Mouse (Mus musculus) stomach, embryonic 15.5 days (tissue): Measurements from ENCODE around the gene Nsf. TPM values are rescaled to one million over a fixed set of nuclear protein-coding genes. Genes with fewer than 3 reads are reported as not detected.

Experiments
- ATAC-seq: fragments of 200-750 bp; cut with Nextera tagmentation; 2 replicates; pipeline ENCODE4 v1.8.0; 2017; ENCODE audit warnings: low read depth, moderate number of reproducible peaks, moderate TSS enrichment; ENCODE audit not compliant: insufficient read depth, low FRiP score
- H3K27ac ChIP-seq: fragments of 300-500 bp; sonication (generic); 2 replicates; pipeline ENCODE4 v1.5.1; 2015; ENCODE audit warnings: mild to moderate bottlenecking, inconsistent platforms
- H3K27me3 ChIP-seq: fragments of 300-500 bp; sonication (generic); replicated peaks from 2 replicates; pipeline ENCODE4 v1.6.1; 2015; ENCODE audit warnings: inconsistent platforms
- H3K36me3 ChIP-seq: fragments of 300-500 bp; sonication (generic); 2 replicates; pipeline ENCODE4 v1.6.1; 2015; ENCODE audit warnings: inconsistent platforms
- H3K4me1 ChIP-seq: fragments of 300-500 bp; sonication (generic); 2 replicates; pipeline ENCODE4 v1.6.1; 2015; ENCODE audit warnings: inconsistent platforms
- H3K4me2 ChIP-seq: fragments of 300-500 bp; sonication (generic); 2 replicates; pipeline ENCODE4 v1.6.1; 2015; ENCODE audit warnings: mild to moderate bottlenecking, inconsistent platforms
- H3K4me3 ChIP-seq: fragments of 300-500 bp; sonication (generic); replicated peaks from 2 replicates; pipeline ENCODE4 v1.5.1; 2015; ENCODE audit warnings: inconsistent platforms
- H3K9ac ChIP-seq: fragments of 300-500 bp; sonication (generic); 2 replicates; pipeline ENCODE4 v1.6.1; 2015; ENCODE audit warnings: inconsistent platforms
- H3K9me3 ChIP-seq: fragments of 300-500 bp; sonication (generic); 2 replicates; pipeline ENCODE4 v1.6.1; 2016; ENCODE audit warnings: inconsistent platforms
- WGBS: fragments of 180-500 bp; shearing (Covaris S2); methylation state at CpG from one replicate; pipeline ENCODE4 v1.1.7; 2015; 5-methylcytosine and 5-hydroxymethylcytosine counted together
- polyA plus RNA-seq: library from polyadenylated mRNA; unstranded; fragments of >200 nt; fragmentation: Nextera tagmentation; extraction: Ambion mirVana; gene quantifications from 2 replicates; pipeline ENCODE4 v1.2.1, GENCODE M21; 2015

Gene Nsf
- polyA plus RNA-seq, 1 experiment from 2014 or later, result 45.8 TPM

- H3K36me3 ChIP-seq, result 0 out of 2 replicates have a peak, but pooled peaks cover 3% of the 10 kb centered on the region
- no peak for ATAC-seq
- no peaks in the 10 kb centered on the region for H3K4me1 ChIP-seq
- H3K9ac ChIP-seq, result no peak overlapping the region
- no peak overlapping the region for H3K4me3 ChIP-seq
- no peaks in the 10 kb centered on the region for H3K9me3 ChIP-seq
- H3K27ac ChIP-seq, result no peak overlapping the region
- 55% methylated on average over 4 of the region's 4 CpGs for WGBS
- H3K4me2 ChIP-seq, result no peak overlapping the region
- H3K27me3 ChIP-seq, result no peaks in the 10 kb centered on the region
Observed at GRCm38 (mm10) chr11:103829956-103830355, 123.9 kb downstream of the Nsf start.

- Histone ChIP-seq H3K27me3 (no peaks in the 10 kb centered on the region), H3K36me3 (0 out of 2 replicates have a peak, but pooled peaks cover 6% of the 10 kb centered on the region), H3K4me2 (no peak overlapping the region), H3K27ac (no peak overlapping the region), H3K4me3 (no peak overlapping the region), H3K4me1 (no peaks in the 10 kb centered on the region), H3K9me3 (no peaks in the 10 kb centered on the region), H3K9ac (no peak overlapping the region)
- 80% methylated on average over 7 of the region's 7 CpGs for WGBS
- ATAC-seq, result no peak
Observed at GRCm38 (mm10) chr11:103828866-103829265, 125.0 kb downstream of the Nsf start.

GRCm38 (mm10) chr11:103827201-103827600, 126.7 kb downstream of the Nsf start:
- no peak for ATAC-seq
- peaks cover 12% of the 10 kb centered on the region for H3K36me3 ChIP-seq
- H3K9me3 ChIP-seq, result no peaks in the 10 kb centered on the region
- 94% methylated on average over 6 of the region's 6 CpGs for WGBS
- H3K4me3 ChIP-seq, result no peak overlapping the region
- no peaks in the 10 kb centered on the region for H3K4me1 ChIP-seq
- no peak overlapping the region for H3K27ac ChIP-seq
- no peaks in the 10 kb centered on the region for H3K27me3 ChIP-seq
- no peak overlapping the region for H3K9ac ChIP-seq
- H3K4me2 ChIP-seq, result no peak overlapping the region

- Histone ChIP-seq H3K9me3 (no peaks in the 10 kb centered on the region), H3K9ac (no peak overlapping the region), H3K27ac (no peak overlapping the region), H3K4me2 (no peak overlapping the region), H3K4me1 (no peaks in the 10 kb centered on the region), H3K36me3 (no peaks in the 10 kb centered on the region), H3K27me3 (peaks cover 10% of the 10 kb centered on the region), H3K4me3 (no peak overlapping the region)
- no peak for ATAC-seq
- WGBS, result 84% methylated on average over 8 of the region's 8 CpGs
Observed at GRCm38 (mm10) chr11:103816719-103817118, 137.1 kb downstream of the Nsf start.

- no peaks in the 10 kb centered on the region for H3K9me3 ChIP-seq
- H3K4me2 ChIP-seq, result no peak overlapping the region
- H3K9ac ChIP-seq, result no peak overlapping the region
- no peaks in the 10 kb centered on the region for H3K4me1 ChIP-seq
- no peak overlapping the region for H3K27ac ChIP-seq
- no peaks in the 10 kb centered on the region for H3K36me3 ChIP-seq
- WGBS, result 36% methylated on average over 13 of the region's 13 CpGs
- ATAC-seq, result no peak
- H3K27me3 ChIP-seq, result peaks cover 17% of the 10 kb centered on the region
- H3K4me3 ChIP-seq, result no peak overlapping the region
Observed at GRCm38 (mm10) chr11:103815986-103816385, 137.9 kb downstream of the Nsf start.

GRCm38 (mm10) chr11:103814808-103815207, 139.0 kb downstream of the Nsf start:
- ATAC-seq, result 0 out of 2 replicates have a peak, but pooled peaks have one; percentile 32
- WGBS, result 38% methylated on average over 3 of the region's 3 CpGs

GRCm38 (mm10) chr11:103811246-103811645, 142.6 kb downstream of the Nsf start:
- H3K27me3 ChIP-seq, result peaks cover 60% of the 10 kb centered on the region
- no peak overlapping the region for H3K9ac ChIP-seq
- no peak for ATAC-seq
- no peak overlapping the region for H3K4me2 ChIP-seq
- peaks cover 18% of the 10 kb centered on the region for H3K4me1 ChIP-seq
- H3K9me3 ChIP-seq, result no peaks in the 10 kb centered on the region
- H3K36me3 ChIP-seq, result no peaks in the 10 kb centered on the region
- H3K27ac ChIP-seq, result no peak overlapping the region
- WGBS, result 72% methylated on average over 25 of the region's 25 CpGs
- no peak overlapping the region for H3K4me3 ChIP-seq

More at GRCm38 (mm10) chr11:103814808-103815207, 139.0 kb downstream of the Nsf start:
- Histone ChIP-seq H3K27ac (no peak overlapping the region), H3K9ac (no peak overlapping the region), H3K4me1 (peaks cover 8% of the 10 kb centered on the region; the same call in 1 of the 2 replicates), H3K4me2 (no peak overlapping the region), H3K4me3 (no peak overlapping the region), H3K9me3 (no peaks in the 10 kb centered on the region), H3K27me3 (peaks cover 28% of the 10 kb centered on the region), H3K36me3 (no peaks in the 10 kb centered on the region)

GRCm38 (mm10) chr11:103810631-103811030, 143.2 kb downstream of the Nsf start:
- Histone ChIP-seq H3K9me3 (no peaks in the 10 kb centered on the region), H3K36me3 (no peaks in the 10 kb centered on the region), H3K4me3 (peak overlapping the region; percentile 55), H3K4me2 (peak overlapping the region; percentile 98), H3K9ac (no peak overlapping the region), H3K27ac (no peak overlapping the region), H3K27me3 (peaks cover 60% of the 10 kb centered on the region), H3K4me1 (peaks cover 18% of the 10 kb centered on the region)
- WGBS, result 22% methylated on average over 12 of the region's 12 CpGs
- no peak for ATAC-seq

GRCm38 (mm10) chr11:103809611-103810598, 144.0 kb downstream of the Nsf start:
- peak overlapping the region; percentile 55 for H3K4me3 ChIP-seq
- no peak overlapping the region for H3K27ac ChIP-seq
- under 1% methylated on average over 93 of the region's 107 CpGs for WGBS
- no peaks in the 10 kb centered on the region for H3K36me3 ChIP-seq
- no peak for ATAC-seq
- H3K27me3 ChIP-seq, result peaks cover 60% of the 10 kb centered on the region
- peak overlapping the region; percentile 98 for H3K4me2 ChIP-seq
- peaks cover 18% of the 10 kb centered on the region for H3K4me1 ChIP-seq
- H3K9ac ChIP-seq, result peak overlapping the region; percentile 19; the same call in 1 of the 2 replicates
- H3K9me3 ChIP-seq, result no peaks in the 10 kb centered on the region

GRCm38 (mm10) chr11:103808771-103809610, 144.9 kb downstream of the Nsf start:
- Histone ChIP-seq H3K36me3 (no peaks in the 10 kb centered on the region), H3K9me3 (no peaks in the 10 kb centered on the region), H3K27ac (no peak overlapping the region), H3K4me2 (peak overlapping the region; percentile 98), H3K27me3 (peaks cover 60% of the 10 kb centered on the region), H3K4me3 (peak overlapping the region; percentile 55), H3K4me1 (peaks cover 18% of the 10 kb centered on the region), H3K9ac (no peak overlapping the region)
- 8% methylated on average over 29 of the region's 29 CpGs for WGBS
- ATAC-seq, result no peak

- Histone ChIP-seq H3K9me3 (no peaks in the 10 kb centered on the region), H3K9ac (no peak overlapping the region), H3K27ac (no peak overlapping the region), H3K4me3 (no peak overlapping the region), H3K27me3 (peaks cover 60% of the 10 kb centered on the region), H3K4me2 (no peak overlapping the region), H3K36me3 (no peaks in the 10 kb centered on the region), H3K4me1 (peaks cover 18% of the 10 kb centered on the region)
- WGBS, result 40% methylated on average over 12 of the region's 12 CpGs
- no peak for ATAC-seq
Observed at GRCm38 (mm10) chr11:103807966-103808365, 145.9 kb downstream of the Nsf start.
